Mouse (Mus musculus) kidney, embryonic 16.5 days (tissue): ENCODE data around the gene Dicer1. TPM values are rescaled to one million over a fixed set of nuclear protein-coding genes. Genes with fewer than 3 reads are reported as not detected.

Experiments
- ATAC-seq: fragments of 200-750 bp; cut with Nextera tagmentation; 2 replicates; pipeline ENCODE4 v1.8.0; 2017; ENCODE audit warnings: moderate TSS enrichment; ENCODE audit not compliant: low FRiP score, low TSS enrichment
- H3K27ac ChIP-seq: fragments of 300-500 bp; sonication (generic); 2 replicates; pipeline ENCODE4 v1.5.1; 2014; ENCODE audit warnings: low read length
- H3K27me3 ChIP-seq: fragments of 300-500 bp; sonication (generic); 2 replicates; pipeline ENCODE4 v1.6.1; 2014; ENCODE audit warnings: low read length, control low read depth, mixed read lengths; ENCODE audit not compliant: insufficient read depth
- H3K36me3 ChIP-seq: fragments of 300-500 bp; sonication (generic); 2 replicates; pipeline ENCODE4 v1.6.1; 2014; ENCODE audit warnings: low read length, control low read depth, mixed read lengths; ENCODE audit not compliant: insufficient read depth
- H3K4me1 ChIP-seq: fragments of 300-500 bp; sonication (generic); 2 replicates; pipeline ENCODE4 v1.6.1; 2014; ENCODE audit warnings: low read length, control low read depth, mixed read lengths; ENCODE audit not compliant: insufficient read depth
- H3K4me2 ChIP-seq: fragments of 300-500 bp; sonication (generic); replicated peaks from 2 replicates; pipeline ENCODE4 v1.6.1; 2014; ENCODE audit warnings: low read depth, low read length
- H3K4me3 ChIP-seq: fragments of 300-500 bp; sonication (generic); 2 replicates; pipeline ENCODE4 v1.5.1; 2014; ENCODE audit warnings: mild to moderate bottlenecking, low read length
- H3K9ac ChIP-seq: fragments of 300-500 bp; sonication (generic); replicated peaks from 2 replicates; pipeline ENCODE4 v1.6.1; 2014; ENCODE audit warnings: low read length
- H3K9me3 ChIP-seq: fragments of 300-500 bp; sonication (generic); 2 replicates; pipeline ENCODE4 v1.6.1; 2016; ENCODE audit warnings: low read length, control low read depth
- WGBS: fragments of 180-500 bp; shearing (Covaris S2); extraction: QIAGEN DNeasy Blood & Tissue Kit; methylation state at CpG from one replicate; pipeline ENCODE4 v1.1.7; 2014; 5-methylcytosine and 5-hydroxymethylcytosine counted together
- polyA plus RNA-seq: library from polyadenylated mRNA; unstranded; fragments of >200 nt; fragmentation: Nextera tagmentation; extraction: Ambion mirVana; gene quantifications from 2 replicates; pipeline ENCODE4 v1.2.1, GENCODE M21; 2015

The Dicer1 gene
- polyA plus RNA-seq, 1 experiment from 2014 or later: 21.1 TPM

GRCm38 (mm10) chr12:104746601-104747000 lies 5.2 kb downstream of the Dicer1 start:
- no peak for ATAC-seq
- WGBS: 89% methylated on average over 2 of the region's 2 CpGs
- H3K9me3 ChIP-seq: no peaks in the 10 kb centered on the region
- H3K4me1 ChIP-seq: peaks cover 28% of the 10 kb centered on the region
- H3K4me3 ChIP-seq: no peak overlapping the region
- H3K36me3 ChIP-seq: no peaks in the 10 kb centered on the region
- no peak overlapping the region for H3K4me2 ChIP-seq
- no peak overlapping the region for H3K27ac ChIP-seq
- H3K27me3 ChIP-seq: no peaks in the 10 kb centered on the region
- H3K9ac ChIP-seq: no peak overlapping the region

GRCm38 (mm10) chr12:104743687-104744086 lies 8.1 kb downstream of the Dicer1 start:
- Histone ChIP-seq H3K9ac (no peak overlapping the region), H3K27me3 (no peaks in the 10 kb centered on the region), H3K27ac (no peak overlapping the region), H3K4me2 (no peak overlapping the region), H3K4me3 (no peak overlapping the region), H3K36me3 (no peaks in the 10 kb centered on the region), H3K9me3 (no peaks in the 10 kb centered on the region), H3K4me1 (peaks cover 25% of the 10 kb centered on the region; the same call in 1 of the 2 replicates)
- ATAC-seq: no peak
- WGBS: 88% methylated on average over 4 of the region's 4 CpGs

- peaks cover 31% of the 10 kb centered on the region for H3K4me1 ChIP-seq
- no peak overlapping the region for H3K4me3 ChIP-seq
- 79% methylated on average over 6 of the region's 6 CpGs for WGBS
- no peaks in the 10 kb centered on the region for H3K36me3 ChIP-seq
- no peak overlapping the region for H3K4me2 ChIP-seq
- H3K27ac ChIP-seq: no peak overlapping the region
- no peak overlapping the region for H3K9ac ChIP-seq
- ATAC-seq: no peak
- H3K9me3 ChIP-seq: no peaks in the 10 kb centered on the region
- no peaks in the 10 kb centered on the region for H3K27me3 ChIP-seq
Measured at GRCm38 (mm10) chr12:104742247-104742646, 9.5 kb downstream of the Dicer1 start.

GRCm38 (mm10) chr12:104740841-104741787 lies 10.6 kb downstream of the Dicer1 start:
- H3K36me3 ChIP-seq: no peaks in the 10 kb centered on the region
- H3K4me2 ChIP-seq: no peak overlapping the region
- no peak overlapping the region for H3K27ac ChIP-seq
- H3K27me3 ChIP-seq: no peaks in the 10 kb centered on the region
- H3K9ac ChIP-seq: no peak overlapping the region
- ATAC-seq: no peak
- WGBS: 49% methylated on average over 12 of the region's 12 CpGs
- no peak overlapping the region for H3K4me3 ChIP-seq
- H3K4me1 ChIP-seq: peaks cover 31% of the 10 kb centered on the region
- H3K9me3 ChIP-seq: no peaks in the 10 kb centered on the region

- H3K4me2 ChIP-seq: no peak overlapping the region
- 30% methylated on average over 3 of the region's 3 CpGs for WGBS
Measured at GRCm38 (mm10) chr12:104738931-104739330, 12.8 kb downstream of the Dicer1 start.

GRCm38 (mm10) chr12:104738446-104738845 lies 13.3 kb downstream of the Dicer1 start:
- H3K36me3 ChIP-seq: peaks cover 4% of the 10 kb centered on the region; the same call in 1 of the 2 replicates
- H3K9me3 ChIP-seq: no peaks in the 10 kb centered on the region
- H3K9ac ChIP-seq: no peak overlapping the region
- H3K27ac ChIP-seq: 0 out of 2 replicates have a peak overlapping the region, but pooled peaks have one; percentile 48
- no peaks in the 10 kb centered on the region for H3K27me3 ChIP-seq
- H3K4me1 ChIP-seq: peaks cover 31% of the 10 kb centered on the region
- no peak overlapping the region for H3K4me2 ChIP-seq
- peak; percentile 85 for ATAC-seq
- WGBS: 17% methylated on average over 9 of the region's 9 CpGs
- H3K4me3 ChIP-seq: no peak overlapping the region

More at GRCm38 (mm10) chr12:104738931-104739330, 12.8 kb downstream of the Dicer1 start:
- ATAC-seq: no peak
- Histone ChIP-seq H3K36me3 (peaks cover 4% of the 10 kb centered on the region; the same call in 1 of the 2 replicates), H3K4me1 (peaks cover 31% of the 10 kb centered on the region), H3K27ac (no peak overlapping the region), H3K27me3 (no peaks in the 10 kb centered on the region), H3K9ac (no peak overlapping the region), H3K4me3 (no peak overlapping the region), H3K9me3 (no peaks in the 10 kb centered on the region)

GRCm38 (mm10) chr12:104737666-104738065 lies 14.1 kb downstream of the Dicer1 start:
- H3K27ac ChIP-seq: no peak overlapping the region
- H3K4me3 ChIP-seq: no peak overlapping the region

GRCm38 (mm10) chr12:104735993-104736395 lies 15.8 kb downstream of the Dicer1 start:
- Histone ChIP-seq H3K27ac (no peak overlapping the region), H3K9me3 (no peaks in the 10 kb centered on the region), H3K4me1 (peaks cover 20% of the 10 kb centered on the region), H3K4me3 (no peak overlapping the region), H3K27me3 (no peaks in the 10 kb centered on the region), H3K4me2 (no peak overlapping the region), H3K9ac (no peak overlapping the region), H3K36me3 (peaks cover 13% of the 10 kb centered on the region)
- 46% methylated on average over 3 of the region's 3 CpGs for whole genome bisulfite sequencing
- no peak for ATAC-seq

More at GRCm38 (mm10) chr12:104737666-104738065, 14.1 kb downstream of the Dicer1 start:
- Histone ChIP-seq H3K36me3 (peaks cover 6% of the 10 kb centered on the region; the same call in 1 of the 2 replicates), H3K4me2 (no peak overlapping the region), H3K9me3 (no peaks in the 10 kb centered on the region), H3K9ac (no peak overlapping the region), H3K4me1 (peaks cover 31% of the 10 kb centered on the region), H3K27me3 (no peaks in the 10 kb centered on the region)
- ATAC-seq: no peak
- 72% methylated on average over 10 of the region's 10 CpGs for WGBS

- Histone ChIP-seq H3K9ac (no peak overlapping the region), H3K4me2 (no peak overlapping the region), H3K27ac (no peak overlapping the region), H3K27me3 (no peaks in the 10 kb centered on the region), H3K36me3 (peaks cover 29% of the 10 kb centered on the region), H3K4me1 (peaks cover 3% of the 10 kb centered on the region; the same call in 1 of the 2 replicates), H3K4me3 (no peak overlapping the region), H3K9me3 (no peaks in the 10 kb centered on the region)
- no peak for ATAC-seq
Measured at GRCm38 (mm10) chr12:104733165-104733564, 18.6 kb downstream of the Dicer1 start.

- no peaks in the 10 kb centered on the region; the same call in 1 of the 2 replicates for H3K4me1 ChIP-seq
- H3K9me3 ChIP-seq: no peaks in the 10 kb centered on the region
- no peak overlapping the region for H3K4me3 ChIP-seq
- no peak overlapping the region for H3K4me2 ChIP-seq
- 85% methylated on average over 3 of the region's 3 CpGs for WGBS
- H3K27me3 ChIP-seq: no peaks in the 10 kb centered on the region
- H3K9ac ChIP-seq: no peak overlapping the region
- no peak for ATAC-seq
- H3K36me3 ChIP-seq: peaks cover 39% of the 10 kb centered on the region
- H3K27ac ChIP-seq: no peak overlapping the region
Measured at GRCm38 (mm10) chr12:104731782-104732181, 20.0 kb downstream of the Dicer1 start.
